Mouse (Mus musculus) kidney, embryonic 16.5 days (tissue): Measurements from ENCODE around the gene Ldlrad2. TPM values are rescaled to one million over a fixed set of nuclear protein-coding genes. Genes with fewer than 3 reads are reported as not detected.

Source experiments
- ATAC-seq: fragments of 200-750 bp; cut with Nextera tagmentation; 2 replicates; pipeline ENCODE4 v1.8.0; 2017; ENCODE audit warnings: moderate TSS enrichment; ENCODE audit not compliant: low FRiP score, low TSS enrichment
- H3K27ac ChIP-seq: fragments of 300-500 bp; sonication (generic); 2 replicates; pipeline ENCODE4 v1.5.1; 2014; ENCODE audit warnings: low read length
- H3K27me3 ChIP-seq: fragments of 300-500 bp; sonication (generic); 2 replicates; pipeline ENCODE4 v1.6.1; 2014; ENCODE audit warnings: low read length, control low read depth, mixed read lengths; ENCODE audit not compliant: insufficient read depth
- H3K36me3 ChIP-seq: fragments of 300-500 bp; sonication (generic); 2 replicates; pipeline ENCODE4 v1.6.1; 2014; ENCODE audit warnings: low read length, control low read depth, mixed read lengths; ENCODE audit not compliant: insufficient read depth
- H3K4me1 ChIP-seq: fragments of 300-500 bp; sonication (generic); 2 replicates; pipeline ENCODE4 v1.6.1; 2014; ENCODE audit warnings: low read length, control low read depth, mixed read lengths; ENCODE audit not compliant: insufficient read depth
- H3K4me2 ChIP-seq: fragments of 300-500 bp; sonication (generic); replicated peaks from 2 replicates; pipeline ENCODE4 v1.6.1; 2014; ENCODE audit warnings: low read depth, low read length
- H3K4me3 ChIP-seq: fragments of 300-500 bp; sonication (generic); 2 replicates; pipeline ENCODE4 v1.5.1; 2014; ENCODE audit warnings: mild to moderate bottlenecking, low read length
- H3K9ac ChIP-seq: fragments of 300-500 bp; sonication (generic); replicated peaks from 2 replicates; pipeline ENCODE4 v1.6.1; 2014; ENCODE audit warnings: low read length
- H3K9me3 ChIP-seq: fragments of 300-500 bp; sonication (generic); 2 replicates; pipeline ENCODE4 v1.6.1; 2016; ENCODE audit warnings: low read length, control low read depth
- WGBS: fragments of 180-500 bp; shearing (Covaris S2); extraction: QIAGEN DNeasy Blood & Tissue Kit; methylation state at CpG from one replicate; pipeline ENCODE4 v1.1.7; 2014; 5-methylcytosine and 5-hydroxymethylcytosine counted together
- polyA plus RNA-seq: library from polyadenylated mRNA; unstranded; fragments of >200 nt; fragmentation: Nextera tagmentation; extraction: Ambion mirVana; gene quantifications from 2 replicates; pipeline ENCODE4 v1.2.1, GENCODE M21; 2015

Gene Ldlrad2
- polyA plus RNA-seq, 1 experiment from 2014 or later = not detected

DNA sequence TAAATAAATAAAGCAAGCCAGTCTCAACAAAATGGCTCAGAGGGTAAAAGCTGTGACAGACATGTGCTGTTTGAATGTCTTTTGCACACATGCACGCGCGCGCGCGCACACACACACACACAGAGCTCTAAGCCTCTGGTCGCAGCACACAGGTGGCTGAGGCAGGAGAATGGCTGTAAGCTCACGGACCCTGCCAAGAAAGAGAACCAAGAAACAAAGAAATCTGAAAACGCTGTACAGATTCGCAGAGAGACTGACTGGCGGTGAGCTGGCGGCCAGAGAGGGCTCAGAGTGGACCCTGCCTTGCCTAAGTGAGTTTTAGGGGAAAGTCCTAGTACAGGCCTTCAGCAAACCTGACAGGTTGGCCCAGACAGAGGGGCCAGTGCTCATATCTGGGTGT lies 3.1 kb upstream of the Ldlrad2 start:
- no peak overlapping the region for H3K27ac ChIP-seq
- ATAC-seq = no peak
- no peaks in the 10 kb centered on the region for H3K27me3 ChIP-seq
- no peaks in the 10 kb centered on the region for H3K36me3 ChIP-seq
- no peaks in the 10 kb centered on the region for H3K9me3 ChIP-seq
- peaks cover 5% of the 10 kb centered on the region; the same call in 1 of the 2 replicates for H3K4me1 ChIP-seq
- WGBS = 98% methylated on average over 12 of the region's 12 CpGs
- no peak overlapping the region for H3K4me3 ChIP-seq
- H3K9ac ChIP-seq = no peak overlapping the region
- H3K4me2 ChIP-seq = no peak overlapping the region

DNA sequence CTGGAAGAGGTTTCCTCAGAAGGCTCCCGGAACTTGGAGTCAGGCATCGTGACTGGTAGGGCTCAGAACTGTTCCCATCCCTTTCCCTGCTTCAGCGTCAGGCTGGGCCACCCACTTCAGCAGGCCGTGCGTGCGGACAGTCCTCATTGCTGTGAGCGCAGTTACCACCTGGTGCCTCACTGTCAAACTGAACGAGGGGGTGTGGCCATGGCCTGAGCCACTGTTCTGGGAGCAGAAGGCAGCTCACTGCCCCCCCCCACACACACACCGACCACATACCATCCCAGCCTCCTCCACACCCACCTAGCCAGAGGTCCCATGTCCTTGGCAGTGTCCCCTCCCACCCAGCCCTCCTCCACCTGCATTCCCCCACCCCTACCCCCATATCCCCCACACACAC lies 4.5 kb downstream of the Ldlrad2 start:
- H3K36me3 ChIP-seq = peaks cover 31% of the 10 kb centered on the region
- H3K27me3 ChIP-seq = no peaks in the 10 kb centered on the region
- ATAC-seq = peak; percentile 57
- H3K9ac ChIP-seq = no peak overlapping the region
- no peak overlapping the region for H3K4me3 ChIP-seq
- H3K4me1 ChIP-seq = 0 out of 2 replicates have a peak, but pooled peaks cover 9% of the 10 kb centered on the region
- no peak overlapping the region for H3K27ac ChIP-seq
- no peaks in the 10 kb centered on the region for H3K9me3 ChIP-seq
- no peak overlapping the region for H3K4me2 ChIP-seq
- 59% methylated on average over 9 of the region's 9 CpGs for WGBS

DNA sequence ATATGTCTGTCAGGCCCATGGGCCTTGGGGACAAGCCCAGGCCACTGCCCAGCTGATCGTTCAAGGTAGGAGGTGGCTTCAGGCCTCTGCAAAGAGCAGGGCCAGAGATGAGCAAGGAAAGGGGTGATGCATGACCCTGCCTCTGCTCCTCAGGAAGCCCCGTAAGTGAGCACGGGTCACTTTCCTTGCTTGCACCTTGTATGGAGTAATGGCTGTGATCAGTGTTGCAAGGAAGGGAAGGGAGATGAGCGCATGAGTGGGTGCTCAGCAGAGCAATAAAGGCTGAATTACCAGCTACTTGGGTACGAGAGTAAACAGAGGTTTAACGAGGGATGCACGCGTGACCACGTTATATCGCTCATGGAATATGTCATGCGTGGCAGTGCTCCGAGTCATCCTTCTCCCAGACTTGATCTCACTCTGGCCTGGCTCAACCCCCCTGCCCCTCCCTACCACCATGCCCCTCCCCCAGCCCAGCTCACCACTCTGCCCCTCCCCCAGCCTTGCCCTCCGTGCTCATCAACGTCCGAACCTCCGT lies 17.6 kb downstream of the Ldlrad2 start:
- peak; percentile 73 for ATAC-seq
- 31% methylated on average over 16 of the region's 16 CpGs for WGBS
- H3K27ac ChIP-seq = no peak overlapping the region

DNA sequence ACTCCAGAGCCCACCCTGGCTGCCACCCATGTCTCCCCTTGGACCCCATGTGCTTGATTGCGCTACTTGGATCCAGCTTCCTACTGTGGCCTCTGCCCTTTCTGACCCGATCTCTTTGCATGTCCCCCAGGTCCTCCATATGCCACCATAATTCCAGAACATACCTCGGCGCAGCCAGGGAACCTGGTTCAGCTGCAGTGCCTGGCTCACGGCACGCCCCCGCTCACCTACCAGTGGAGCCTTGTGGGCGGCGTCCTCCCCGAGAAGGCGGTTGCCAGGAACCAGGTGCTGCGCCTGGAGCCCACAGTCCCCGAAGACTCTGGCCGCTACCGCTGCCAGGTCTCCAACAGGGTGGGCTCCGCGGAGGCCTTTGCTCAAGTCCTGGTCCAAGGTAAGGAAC lies 20.9 kb downstream of the Ldlrad2 start:
- Histone ChIP-seq H3K27me3 (no peaks in the 10 kb centered on the region), H3K9me3 (no peaks in the 10 kb centered on the region), H3K4me1 (peaks cover 11% of the 10 kb centered on the region), H3K4me3 (no peak overlapping the region), H3K36me3 (peaks cover 83% of the 10 kb centered on the region), H3K27ac (no peak overlapping the region), H3K4me2 (no peak overlapping the region), H3K9ac (no peak overlapping the region)
- 95% methylated on average over 17 of the region's 17 CpGs for WGBS
- no peak for ATAC-seq

More for the DNA sequence above, 17.6 kb downstream of the Ldlrad2 start:
- Histone ChIP-seq H3K9me3 (no peaks in the 10 kb centered on the region), H3K9ac (no peak overlapping the region), H3K27me3 (no peaks in the 10 kb centered on the region), H3K36me3 (peaks cover 79% of the 10 kb centered on the region), H3K4me2 (no peak overlapping the region), H3K4me3 (no peak overlapping the region), H3K4me1 (peaks cover 11% of the 10 kb centered on the region)

DNA sequence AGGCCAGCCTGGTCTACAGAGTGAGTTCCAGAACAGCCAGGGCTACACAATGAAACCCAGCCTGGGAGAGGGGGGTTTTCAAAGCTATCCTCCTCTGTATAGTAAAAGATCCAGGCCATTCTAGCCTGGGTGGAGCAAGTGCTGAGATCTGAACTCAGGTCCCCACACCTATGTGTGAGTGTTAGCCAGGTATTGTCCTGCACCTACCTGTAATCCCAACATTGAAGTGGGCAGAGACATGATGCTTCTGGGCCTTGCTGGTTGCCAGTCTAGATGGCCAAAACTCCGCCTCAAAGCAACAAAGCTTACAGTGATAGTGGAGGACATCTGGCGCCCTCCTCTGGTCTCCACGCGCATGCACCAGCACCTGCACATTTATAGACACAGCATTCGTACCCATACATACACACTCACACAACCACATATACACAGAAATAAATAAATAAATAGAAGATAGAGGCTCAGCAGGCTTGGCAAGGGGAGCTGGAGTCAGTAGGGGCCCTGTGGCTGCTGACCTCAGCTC lies 28.3 kb downstream of the Ldlrad2 start:
- no peak overlapping the region for H3K9ac ChIP-seq
- no peaks in the 10 kb centered on the region for H3K9me3 ChIP-seq
- H3K27me3 ChIP-seq = no peaks in the 10 kb centered on the region
- no peak overlapping the region for H3K27ac ChIP-seq
- ATAC-seq = no peak
- H3K36me3 ChIP-seq = peaks cover 87% of the 10 kb centered on the region
- H3K4me3 ChIP-seq = no peak overlapping the region
- no peaks in the 10 kb centered on the region for H3K4me1 ChIP-seq
- H3K4me2 ChIP-seq = no peak overlapping the region
- 79% methylated on average over 5 of the region's 5 CpGs for WGBS

DNA sequence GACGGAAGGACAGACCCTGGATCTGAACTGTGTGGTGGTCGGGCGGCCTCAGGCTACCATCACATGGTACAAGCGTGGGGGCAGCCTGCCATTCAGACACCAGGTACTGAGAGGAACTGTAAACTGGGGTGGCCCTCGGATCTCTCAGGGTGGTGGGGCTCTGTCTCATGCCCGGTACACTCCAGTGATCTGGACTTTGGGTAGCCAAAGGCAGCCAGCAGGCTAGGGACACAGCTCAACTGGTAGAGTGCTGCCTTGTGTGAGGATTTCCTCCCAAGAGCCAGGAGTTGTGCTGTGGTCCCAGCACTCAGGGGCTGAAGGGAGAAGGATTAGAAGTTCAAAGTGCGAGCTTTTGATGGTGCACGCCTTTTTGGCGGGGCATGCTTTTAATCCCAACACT lies 28.8 kb downstream of the Ldlrad2 start:
- Histone ChIP-seq H3K4me2 (no peak overlapping the region), H3K4me1 (no peaks in the 10 kb centered on the region), H3K9ac (no peak overlapping the region), H3K36me3 (peaks cover 86% of the 10 kb centered on the region), H3K4me3 (no peak overlapping the region), H3K9me3 (no peaks in the 10 kb centered on the region), H3K27me3 (no peaks in the 10 kb centered on the region), H3K27ac (no peak overlapping the region)
- WGBS = 94% methylated on average over 9 of the region's 9 CpGs
- no peak for ATAC-seq

DNA sequence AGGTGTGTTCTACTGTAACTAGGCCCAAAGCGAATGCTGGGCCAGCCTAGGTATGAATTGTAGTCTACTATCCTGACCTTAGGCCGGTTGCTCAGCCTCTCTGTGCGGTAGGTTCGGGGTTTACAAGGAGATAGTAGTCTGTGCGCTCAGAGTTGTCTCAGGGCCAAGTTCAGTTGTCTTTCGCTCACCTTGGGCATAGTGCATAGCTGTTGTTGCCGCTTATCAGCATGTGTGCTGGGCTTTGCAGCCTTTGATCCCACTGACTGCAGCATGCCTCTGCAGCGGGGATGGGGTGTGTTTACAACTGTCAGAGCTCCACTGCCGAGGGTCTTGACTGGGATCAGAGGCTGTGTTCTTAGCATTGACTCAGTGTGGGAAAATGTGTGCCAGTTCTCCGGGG lies 31.4 kb downstream of the Ldlrad2 start:
- Histone ChIP-seq H3K27me3 (no peaks in the 10 kb centered on the region), H3K4me2 (no peak overlapping the region), H3K9me3 (no peaks in the 10 kb centered on the region), H3K4me3 (no peak overlapping the region), H3K9ac (no peak overlapping the region), H3K4me1 (no peaks in the 10 kb centered on the region), H3K36me3 (peaks cover 88% of the 10 kb centered on the region), H3K27ac (no peak overlapping the region)
- 87% methylated on average over 10 of the region's 10 CpGs for WGBS
- ATAC-seq = no peak

DNA sequence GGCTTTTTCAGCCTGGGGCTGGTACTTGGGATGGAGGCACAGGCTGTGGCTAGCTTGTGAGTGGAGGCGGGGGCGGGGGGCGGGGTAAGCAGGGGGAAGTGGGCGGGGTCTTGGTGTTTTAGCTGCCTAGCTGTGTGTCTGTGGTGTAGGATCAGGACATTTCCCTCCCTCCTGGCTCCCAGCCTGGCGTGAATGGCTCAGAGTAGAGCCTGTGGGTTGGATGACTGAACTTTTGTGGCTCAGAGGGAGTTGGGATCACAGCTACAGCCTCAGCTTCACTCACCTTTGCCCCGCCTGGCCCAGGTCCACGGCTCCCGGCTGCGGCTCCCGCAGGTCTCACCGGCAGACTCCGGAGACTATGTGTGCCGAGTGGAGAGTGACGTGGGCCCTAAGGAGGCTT lies 34.0 kb downstream of the Ldlrad2 start:
- peak; percentile 53; the same call in 1 of the 2 replicates for ATAC-seq

DNA sequence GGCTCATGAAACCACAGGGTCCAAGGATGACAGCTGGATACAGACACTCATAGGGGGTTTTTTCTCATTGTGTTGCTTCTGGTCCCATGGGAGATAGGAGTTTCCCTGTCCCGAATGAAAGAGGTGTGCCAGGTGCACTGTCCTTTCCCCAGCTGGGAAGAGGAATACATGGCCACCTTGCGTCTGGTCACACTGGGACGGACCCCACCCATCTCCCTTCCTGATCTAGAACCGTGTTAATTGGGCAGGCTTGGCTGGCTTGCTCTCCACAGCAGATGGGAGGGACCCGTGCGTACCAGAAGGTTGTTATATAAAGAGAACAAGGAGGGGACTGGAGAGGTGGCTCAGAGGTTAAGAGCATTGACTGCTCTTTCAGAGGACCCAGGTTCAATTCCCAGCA lies 46.5 kb downstream of the Ldlrad2 start:
- ATAC-seq = no peak
- H3K4me1 ChIP-seq = no peaks in the 10 kb centered on the region
- H3K27me3 ChIP-seq = no peaks in the 10 kb centered on the region
- H3K27ac ChIP-seq = no peak overlapping the region
- H3K9ac ChIP-seq = no peak overlapping the region
- H3K9me3 ChIP-seq = no peaks in the 10 kb centered on the region
- 85% methylated on average over 6 of the region's 6 CpGs for WGBS
- peaks cover 58% of the 10 kb centered on the region for H3K36me3 ChIP-seq
- no peak overlapping the region for H3K4me3 ChIP-seq
- H3K4me2 ChIP-seq = no peak overlapping the region

More for the DNA sequence above, 34.0 kb downstream of the Ldlrad2 start:
- Histone ChIP-seq H3K9me3 (no peaks in the 10 kb centered on the region), H3K4me1 (no peaks in the 10 kb centered on the region), H3K27me3 (no peaks in the 10 kb centered on the region), H3K36me3 (peaks cover 84% of the 10 kb centered on the region), H3K9ac (no peak overlapping the region), H3K27ac (no peak overlapping the region), H3K4me2 (no peak overlapping the region), H3K4me3 (no peak overlapping the region)
- 68% methylated on average over 14 of the region's 14 CpGs for WGBS

DNA sequence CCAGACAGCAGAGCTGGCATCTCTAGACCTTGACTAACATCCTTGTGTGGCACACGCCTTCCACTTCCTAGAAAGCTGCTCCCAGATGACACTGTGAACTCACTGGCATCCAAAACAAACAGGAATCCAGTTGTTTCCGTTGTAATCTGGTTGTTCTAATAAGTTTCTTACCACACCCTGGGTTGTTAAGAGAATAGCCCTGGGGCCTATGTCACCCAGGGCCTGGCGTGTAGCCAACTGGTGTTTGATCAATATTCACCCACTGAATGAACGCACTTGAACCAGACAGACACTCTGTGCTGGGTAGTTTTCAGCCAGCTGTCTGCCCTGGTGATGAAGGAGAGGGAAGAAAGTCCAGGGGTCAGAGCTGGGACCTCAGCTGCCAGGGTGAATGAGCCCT lies 47.0 kb downstream of the Ldlrad2 start:
- H3K27me3 ChIP-seq = no peaks in the 10 kb centered on the region
- H3K27ac ChIP-seq = no peak overlapping the region
- 84% methylated on average over 4 of the region's 4 CpGs for WGBS
- no peak for ATAC-seq
- H3K9me3 ChIP-seq = no peaks in the 10 kb centered on the region
- H3K36me3 ChIP-seq = peaks cover 63% of the 10 kb centered on the region
- H3K4me1 ChIP-seq = no peaks in the 10 kb centered on the region
- no peak overlapping the region for H3K4me2 ChIP-seq
- H3K9ac ChIP-seq = no peak overlapping the region
- H3K4me3 ChIP-seq = no peak overlapping the region
